Mouse (Mus musculus) spleen, postnatal 14 days (tissue): ENCODE measurements around the gene Olfr196.
"Not testable (repeated sequence)": the region's sequence is repeated elsewhere in the genome, so short reads cannot be mapped to it uniquely, and the experiment has no call there.

Experiments
- DNase-seq, 2 experiments: peaks; one replicate each; pipeline ENCODE4 v3.0.0; 2021 to 2022; ENCODE audit warnings: low spot score in 2 of 2

Gene Olfr196

GRCm38 (mm10) chr16:59170354-59170753, at the start of gene Olfr196:
Gene Olfr196 (minus strand): TSS chr16:59170454.
- no peak for DNase-seq

- DNase-seq: not testable (repeated sequence)
Measured at GRCm38 (mm10) chr16:59219667-59220066, 49.4 kb upstream of the Olfr196 start, which contains the start of gene Olfr199. Gene Olfr199 (minus strand): TSS chr16:59219767.

- not testable (repeated sequence) for DNase-seq
Measured at GRCm38 (mm10) chr16:59217861-59218260, 47.6 kb upstream of the Olfr196 start.

GRCm38 (mm10) chr16:59203433-59203832, 33.2 kb upstream of the Olfr196 start, which contains the start of gene Olfr198:
Gene Olfr198 (minus strand): TSS chr16:59203533.
- DNase-seq: not testable (repeated sequence)

GRCm38 (mm10) chr16:59151996-59152395, 18.3 kb downstream of the Olfr196 start:
- DNase-seq: no peak

- DNase-seq: no peak
Measured at GRCm38 (mm10) chr16:59146746-59147145, 23.5 kb downstream of the Olfr196 start, which contains the start of gene Olfr195. Gene Olfr195 (plus strand): TSS chr16:59147046.

GRCm38 (mm10) chr16:59141105-59141504, 29.1 kb downstream of the Olfr196 start:
- DNase-seq: no peak

- no peak for DNase-seq
Measured at GRCm38 (mm10) chr16:59130740-59131139, 39.5 kb downstream of the Olfr196 start.

- no peak for DNase-seq
Measured at GRCm38 (mm10) chr16:59120969-59121368, 49.3 kb downstream of the Olfr196 start, which contains the start of gene Olfr194. Gene Olfr194 (minus strand): TSS chr16:59121069.
